Mouse (Mus musculus) intestine, embryonic 14.5 days (tissue): ENCODE measurements around the gene Bcas3. TPM values are rescaled to one million over a fixed set of nuclear protein-coding genes. Genes with fewer than 3 reads are reported as not detected.

ENCODE experiments used
- ATAC-seq: fragments of 200-750 bp; cut with Nextera tagmentation; replicated peaks from 2 replicates; pipeline ENCODE4 v1.8.0; 2017; ENCODE audit warnings: low read depth, moderate number of reproducible peaks, moderate TSS enrichment, moderate library complexity; ENCODE audit not compliant: low FRiP score, low TSS enrichment
- DNase-seq: peaks from one replicate; pipeline ENCODE4 v3.0.0-alpha.2; 2018; ENCODE audit warnings: low spot score
- H3K27ac ChIP-seq: fragments of 300-500 bp; sonication (generic); 2 replicates; pipeline ENCODE4 v1.5.1; 2014; ENCODE audit warnings: low read depth, mild to moderate bottlenecking, control low read depth
- H3K27me3 ChIP-seq: fragments of 300-500 bp; sonication (generic); replicated peaks from 2 replicates; pipeline ENCODE4 v1.6.1; 2014; ENCODE audit warnings: low read length, control low read depth; ENCODE audit not compliant: control insufficient read depth, insufficient read depth
- H3K36me3 ChIP-seq: fragments of 300-500 bp; sonication (generic); 2 replicates; pipeline ENCODE4 v1.6.1; 2014; ENCODE audit warnings: low read length, control low read depth; ENCODE audit not compliant: control insufficient read depth, insufficient read depth
- H3K4me1 ChIP-seq: fragments of 300-500 bp; sonication (generic); replicated peaks from 2 replicates; pipeline ENCODE4 v1.6.1; 2014; ENCODE audit warnings: low read length, control low read depth, mixed read lengths; ENCODE audit not compliant: control insufficient read depth, insufficient read depth
- H3K4me2 ChIP-seq: fragments of 300-500 bp; sonication (generic); 2 replicates; pipeline ENCODE4 v1.6.1; 2014; ENCODE audit warnings: low read length
- H3K4me3 ChIP-seq: fragments of 300-500 bp; sonication (generic); 2 replicates; pipeline ENCODE4 v1.5.1; 2014; ENCODE audit warnings: low read depth, low read length, control low read depth, mixed read lengths
- H3K9ac ChIP-seq: fragments of 300-500 bp; sonication (generic); 2 replicates; pipeline ENCODE4 v1.6.1; 2014; ENCODE audit warnings: mild to moderate bottlenecking, low read length
- H3K9me3 ChIP-seq: fragments of 300-500 bp; sonication (generic); 2 replicates; pipeline ENCODE4 v1.6.1; 2016; ENCODE audit warnings: low read length, control low read depth; ENCODE audit not compliant: control insufficient read depth
- WGBS: fragments of 180-500 bp; shearing (Covaris S2); extraction: QIAGEN DNeasy Blood & Tissue Kit; methylation state at CpG from one replicate; pipeline ENCODE4 v1.1.7; 2014; 5-methylcytosine and 5-hydroxymethylcytosine counted together
- polyA plus RNA-seq: library from polyadenylated mRNA; unstranded; fragments of >200 nt; fragmentation: Nextera tagmentation; extraction: Ambion mirVana; gene quantifications from 2 replicates; pipeline ENCODE4 v1.2.1, GENCODE M21; 2014

Bcas3 gene
- polyA plus RNA-seq, 1 experiment from 2014 or later, result 17.9 TPM

- no peak overlapping the region for H3K9ac ChIP-seq
- no peak overlapping the region for H3K4me2 ChIP-seq
- WGBS, result 47% methylated on average over 5 of the region's 5 CpGs
- DNase-seq (no peak), ATAC-seq (no peak)
- no peaks in the 10 kb centered on the region for H3K36me3 ChIP-seq
- no peaks in the 10 kb centered on the region for H3K9me3 ChIP-seq
- no peak overlapping the region for H3K4me3 ChIP-seq
- H3K27ac ChIP-seq, result no peak overlapping the region
- no peaks in the 10 kb centered on the region for H3K27me3 ChIP-seq
- H3K4me1 ChIP-seq, result peaks cover 20% of the 10 kb centered on the region
Measured at GRCm38 (mm10) chr11:85691285-85691684, 338.3 kb downstream of the Bcas3 start.

- ATAC-seq (peak; percentile 61), DNase-seq (peak; percentile 69)
- WGBS, result 39% methylated on average over 16 of the region's 16 CpGs
- Histone ChIP-seq H3K4me3 (no peak overlapping the region), H3K9ac (no peak overlapping the region), H3K27ac (peak overlapping the region; percentile 77), H3K4me1 (peaks cover 40% of the 10 kb centered on the region), H3K4me2 (peak overlapping the region; percentile 27), H3K36me3 (no peaks in the 10 kb centered on the region), H3K27me3 (no peaks in the 10 kb centered on the region), H3K9me3 (no peaks in the 10 kb centered on the region)
Measured at GRCm38 (mm10) chr11:85695614-85696263, 342.8 kb downstream of the Bcas3 start.

- Histone ChIP-seq H3K4me2 (0 out of 2 replicates have a peak overlapping the region, but pooled peaks have one; percentile 2), H3K4me3 (no peak overlapping the region), H3K9ac (no peak overlapping the region), H3K27ac (peak overlapping the region; percentile 77), H3K9me3 (no peaks in the 10 kb centered on the region), H3K27me3 (no peaks in the 10 kb centered on the region), H3K36me3 (no peaks in the 10 kb centered on the region), H3K4me1 (peaks cover 38% of the 10 kb centered on the region)
- ATAC-seq (peak; percentile 58), DNase-seq (no peak)
- 26% methylated on average over 14 of the region's 14 CpGs for WGBS
Measured at GRCm38 (mm10) chr11:85696491-85697398, 343.8 kb downstream of the Bcas3 start.

GRCm38 (mm10) chr11:85697468-85697867 is 344.5 kb downstream of the Bcas3 start:
- no peak for DNase-seq
- Histone ChIP-seq H3K36me3 (no peaks in the 10 kb centered on the region), H3K9me3 (no peaks in the 10 kb centered on the region), H3K4me3 (no peak overlapping the region), H3K27me3 (no peaks in the 10 kb centered on the region), H3K27ac (peak overlapping the region; percentile 77; the same call in 1 of the 2 replicates), H3K9ac (no peak overlapping the region), H3K4me2 (no peak overlapping the region), H3K4me1 (peaks cover 38% of the 10 kb centered on the region)
- 80% methylated on average over 4 of the region's 4 CpGs for WGBS
- ATAC-seq, result no peak

DNA sequence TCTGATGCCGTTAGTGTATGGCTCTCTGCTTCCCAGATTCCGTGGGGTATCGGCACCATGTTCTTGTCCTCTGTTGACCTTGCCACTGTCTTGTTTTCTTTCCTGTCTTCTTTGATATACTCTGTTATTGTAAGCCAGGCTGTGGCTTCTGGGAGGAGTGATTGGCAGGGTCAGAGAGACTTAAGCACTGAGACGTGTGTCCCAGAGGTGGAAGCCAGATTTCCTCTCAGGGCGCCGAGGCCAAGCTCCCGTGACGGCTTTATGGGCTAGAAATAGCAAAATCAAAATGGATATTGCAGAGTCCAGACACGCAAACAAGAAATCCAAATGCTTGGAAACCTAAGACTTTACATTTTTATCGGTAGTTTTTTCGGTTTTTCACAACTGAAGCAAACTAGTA is 345.3 kb downstream of the Bcas3 start:
- H3K36me3 ChIP-seq, result no peaks in the 10 kb centered on the region
- H3K27ac ChIP-seq, result peak overlapping the region; percentile 77; the same call in 1 of the 2 replicates
- no peaks in the 10 kb centered on the region for H3K9me3 ChIP-seq
- 69% methylated on average over 11 of the region's 11 CpGs for WGBS
- DNase-seq (no peak), ATAC-seq (no peak)
- H3K4me1 ChIP-seq, result peaks cover 32% of the 10 kb centered on the region
- H3K4me2 ChIP-seq, result no peak overlapping the region
- no peak overlapping the region for H3K4me3 ChIP-seq
- H3K9ac ChIP-seq, result no peak overlapping the region
- no peaks in the 10 kb centered on the region for H3K27me3 ChIP-seq

DNA sequence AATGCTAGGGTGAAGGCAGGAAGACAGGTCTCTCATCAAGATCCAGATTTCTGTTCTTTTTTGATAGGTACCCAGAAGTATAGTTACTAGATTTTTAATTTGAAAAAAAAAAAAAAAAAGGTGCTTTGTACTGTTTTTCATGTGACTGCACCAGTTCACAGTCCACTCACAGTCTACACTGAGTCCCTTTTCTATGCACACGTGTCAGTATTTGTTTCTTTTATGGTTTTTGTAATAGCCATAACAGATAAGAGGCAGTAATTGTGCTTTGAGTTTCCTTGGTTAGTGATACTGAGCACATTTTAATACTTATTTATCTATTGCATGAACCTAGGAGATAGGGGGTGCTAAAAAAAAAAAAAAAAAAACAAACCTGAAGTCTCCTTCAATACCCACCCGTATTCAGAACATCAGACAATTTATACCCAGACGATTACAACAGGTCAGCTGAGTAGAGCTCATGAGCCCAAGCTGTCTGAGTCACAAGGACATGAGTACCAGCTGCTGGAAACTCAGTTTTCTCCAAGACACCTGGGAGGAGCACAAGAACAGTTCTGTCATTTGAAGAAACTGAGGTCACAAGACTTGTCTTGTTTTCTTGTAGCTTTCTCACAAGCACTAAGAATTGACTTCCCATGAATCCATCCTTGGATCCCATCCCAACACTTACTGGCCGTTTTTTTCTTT is 351.2 kb downstream of the Bcas3 start:
- H3K4me1 ChIP-seq, result no peaks in the 10 kb centered on the region
- H3K27me3 ChIP-seq, result peaks cover 6% of the 10 kb centered on the region
- 80% methylated on average over 4 of the region's 4 CpGs for whole genome bisulfite sequencing
- no peak overlapping the region for H3K4me3 ChIP-seq
- no peak for ATAC-seq
- no peak overlapping the region for H3K9ac ChIP-seq
- H3K27ac ChIP-seq, result no peak overlapping the region
- H3K4me2 ChIP-seq, result no peak overlapping the region
- no peak for DNase-seq
- no peaks in the 10 kb centered on the region for H3K36me3 ChIP-seq
- H3K9me3 ChIP-seq, result 0 out of 2 replicates have a peak, but pooled peaks cover 2% of the 10 kb centered on the region

GRCm38 (mm10) chr11:85706630-85707029 is 353.7 kb downstream of the Bcas3 start:
- 34% methylated on average over 1 of the region's 1 CpGs for WGBS
- no peak for DNase-seq

DNA sequence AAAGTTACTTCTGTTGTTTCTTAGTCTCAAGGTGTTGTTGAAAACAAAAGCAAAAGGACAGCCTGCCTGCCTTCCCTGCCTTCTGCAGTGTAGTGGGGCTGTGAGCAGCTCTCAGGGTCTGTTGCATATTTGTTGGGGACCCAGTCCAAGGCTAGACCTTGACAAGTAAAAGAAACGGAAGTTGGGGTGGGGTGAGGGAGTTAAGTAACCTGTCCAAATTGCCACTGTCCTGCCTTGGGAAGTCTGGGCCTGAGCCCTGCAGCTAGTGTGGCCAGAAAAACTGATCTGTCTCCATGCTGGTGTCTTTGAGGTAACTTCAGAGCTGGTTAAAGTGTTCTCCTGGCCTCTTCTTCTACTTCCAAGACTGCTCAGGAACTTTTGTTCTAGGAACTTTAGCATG is 354.5 kb downstream of the Bcas3 start:
- 0 out of 2 replicates have a peak, but pooled peaks cover under 1% of the 10 kb centered on the region for H3K4me1 ChIP-seq
- ATAC-seq (no peak), DNase-seq (no peak)
- H3K9ac ChIP-seq, result no peak overlapping the region
- no peaks in the 10 kb centered on the region for H3K36me3 ChIP-seq
- H3K27me3 ChIP-seq, result peaks cover 27% of the 10 kb centered on the region
- WGBS, result 97% methylated on average over 1 of the region's 1 CpGs
- H3K4me2 ChIP-seq, result no peak overlapping the region
- no peak overlapping the region for H3K27ac ChIP-seq
- 0 out of 2 replicates have a peak, but pooled peaks cover 2% of the 10 kb centered on the region for H3K9me3 ChIP-seq
- H3K4me3 ChIP-seq, result no peak overlapping the region

More at GRCm38 (mm10) chr11:85706630-85707029, 353.7 kb downstream of the Bcas3 start:
- Histone ChIP-seq H3K4me3 (no peak overlapping the region), H3K9me3 (0 out of 2 replicates have a peak, but pooled peaks cover 2% of the 10 kb centered on the region), H3K27me3 (peaks cover 18% of the 10 kb centered on the region), H3K4me1 (no peaks in the 10 kb centered on the region), H3K9ac (no peak overlapping the region), H3K27ac (no peak overlapping the region), H3K4me2 (no peak overlapping the region), H3K36me3 (no peaks in the 10 kb centered on the region)
- ATAC-seq, result no peak
